Mouse (Mus musculus): ENCODE results near the gene Ier3. TPM values are rescaled to one million over a fixed set of nuclear protein-coding genes. Genes with fewer than 3 reads are reported as not detected.
A peak's percentile ranks its signal among the peaks of the same experiment; 100 is the strongest.

Ier3 gene
- 10 to 100 TPM; 18.7 to 25.9 TPM for total RNA-seq (2021)

DNA sequence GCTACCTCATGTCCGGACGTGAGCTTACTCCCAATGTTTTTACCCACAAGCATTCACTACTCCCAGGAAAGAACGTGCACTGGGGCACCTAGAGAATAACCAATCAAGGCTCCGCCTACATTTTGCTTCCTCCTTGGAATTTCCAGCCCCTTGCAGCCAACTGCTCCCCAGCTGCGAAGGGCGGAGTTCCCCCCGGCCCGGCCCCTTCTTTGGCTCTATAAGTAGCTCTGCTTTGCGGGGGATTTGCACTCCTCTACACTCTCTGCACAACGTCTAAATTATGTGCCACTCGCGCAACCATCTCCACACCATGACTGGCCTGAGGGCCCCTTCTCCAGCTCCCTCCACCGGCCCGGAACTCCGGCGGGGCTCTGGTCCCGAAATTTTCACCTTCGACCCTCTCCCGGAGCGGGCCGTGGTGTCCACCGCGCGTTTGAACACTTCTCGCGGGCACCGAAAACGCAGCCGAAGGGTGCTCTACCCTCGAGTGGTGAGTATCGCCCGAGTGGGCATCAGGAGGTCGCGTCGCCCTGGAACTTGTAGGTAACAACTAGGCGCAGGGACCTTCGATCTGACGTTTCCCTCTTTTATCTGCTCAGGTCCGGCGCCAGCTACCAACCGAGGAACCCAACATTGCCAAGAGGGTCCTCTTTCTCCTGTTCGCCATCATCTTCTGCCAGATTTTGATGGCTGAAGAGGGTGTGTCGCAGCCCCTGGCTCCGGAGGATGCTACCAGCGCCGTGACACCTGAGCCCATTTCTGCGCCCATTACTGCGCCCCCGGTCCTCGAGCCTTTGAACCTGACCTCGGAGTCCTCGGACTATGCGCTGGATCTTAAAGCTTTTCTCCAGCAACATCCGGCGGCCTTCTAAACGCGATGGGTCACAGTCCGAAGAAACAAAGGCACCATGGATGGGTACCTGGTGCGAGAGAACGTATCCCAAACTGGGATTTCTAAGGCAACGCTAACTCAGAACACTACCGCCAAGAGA, at the start of gene Ier3:
TSS of gene Ier3 (plus strand) at position 246 of the 992 bp plus-strand sequence.
- intact Hi-C loops (cut with DNase I): no loop called here
- peak; percentile 89 for DNase-seq

DNA sequence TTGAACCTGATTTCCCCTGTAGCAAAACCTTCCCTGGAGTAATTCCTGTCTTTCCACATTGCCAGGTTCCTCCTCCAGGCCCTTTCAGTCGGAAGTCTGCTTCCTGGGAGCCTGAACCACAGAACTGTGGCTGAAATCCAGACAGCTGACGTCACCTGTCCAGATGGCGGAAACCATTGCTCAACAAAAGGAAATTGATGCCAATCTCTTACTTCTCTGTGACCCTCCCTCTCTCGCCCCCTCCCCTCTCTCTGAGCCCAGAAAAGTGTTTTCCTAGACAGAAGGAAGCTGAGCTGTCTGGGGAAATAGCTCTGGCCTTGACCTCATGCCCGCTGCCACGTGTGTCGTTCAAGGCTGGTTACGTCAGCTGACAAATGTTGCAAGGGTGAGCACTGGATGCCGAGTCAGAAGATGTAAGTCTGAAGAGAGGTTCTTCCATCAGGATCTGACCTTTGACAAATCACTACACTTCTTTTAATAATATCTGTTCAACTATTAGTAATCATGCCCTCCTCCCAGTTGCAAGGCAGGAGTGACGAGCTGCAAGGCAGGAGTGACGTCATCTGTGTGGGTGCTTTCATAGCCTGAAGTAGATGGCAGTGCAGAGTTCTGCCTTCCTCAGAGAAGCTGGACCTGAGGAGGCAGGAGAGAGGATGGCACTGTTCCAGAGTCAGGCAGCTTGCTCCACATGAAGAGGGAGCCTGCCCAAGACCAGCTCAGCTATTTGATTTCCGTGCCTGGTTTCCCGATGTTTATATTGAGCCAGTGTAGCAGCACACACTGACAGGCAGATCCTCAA, 44.5 kb upstream of the Ier3 start:
- DNase-seq: peak; percentile 86 to 90
- intact Hi-C loops (cut with DNase I): no loop called here

DNA sequence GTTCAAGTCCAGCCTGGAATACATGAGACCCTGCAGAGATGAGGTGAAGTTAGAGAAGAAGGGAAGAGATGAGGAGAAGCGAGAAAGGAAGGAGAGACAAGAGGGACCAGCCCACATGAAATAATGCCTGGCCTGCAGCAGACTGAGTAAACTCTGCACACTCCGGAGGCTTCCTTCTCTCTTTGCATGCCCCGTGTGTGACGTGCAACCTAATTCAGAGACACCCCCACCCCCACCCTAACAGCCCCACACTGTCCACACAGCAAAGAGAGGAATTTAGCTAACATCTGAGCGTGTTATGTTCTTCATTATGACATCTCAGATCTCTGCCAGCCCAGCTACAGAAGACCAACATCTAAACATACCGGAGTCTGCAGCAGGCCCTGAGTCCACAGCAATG, 42.5 kb upstream of the Ier3 start:
- DNase-seq: no peak
- intact Hi-C loops (cut with DNase I): no loop called here

DNA sequence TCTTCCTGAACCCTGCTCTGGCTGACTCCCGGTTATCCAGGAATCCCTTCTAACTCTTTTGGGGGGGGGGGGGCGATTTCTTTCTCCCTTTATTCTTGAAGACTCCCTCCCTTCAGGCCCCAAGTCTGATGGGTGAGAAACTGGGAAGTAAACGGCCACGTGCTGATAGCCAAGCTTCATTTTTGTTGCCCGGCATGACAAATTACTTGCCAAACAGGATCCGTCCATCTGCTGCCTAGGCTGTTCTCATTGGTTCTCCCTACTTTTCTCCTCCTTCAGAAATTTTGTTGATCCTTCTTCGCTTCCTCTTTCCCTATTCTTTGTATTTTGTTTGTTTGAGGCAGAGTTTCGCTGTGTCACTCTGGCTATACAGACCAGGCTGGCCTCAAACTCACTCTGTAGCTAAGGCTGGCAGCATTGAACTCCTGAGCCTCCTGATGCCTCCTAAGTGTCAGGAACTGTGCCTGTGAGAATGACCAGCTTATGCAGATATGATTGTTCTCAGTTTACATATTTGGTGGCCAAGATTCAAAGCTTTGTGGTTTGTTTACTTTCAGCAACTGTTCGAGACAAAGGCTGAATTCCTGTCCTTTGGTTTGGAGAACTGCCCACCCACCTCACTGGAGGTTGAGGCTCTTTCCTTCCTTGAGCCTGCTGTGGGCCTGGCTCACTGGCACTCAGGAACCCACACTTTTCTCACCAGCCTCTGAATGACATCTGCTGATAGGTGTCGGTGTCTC, 41.8 kb upstream of the Ier3 start:
- intact Hi-C loops (cut with DNase I): no loop called here
- no peak for DNase-seq

DNA sequence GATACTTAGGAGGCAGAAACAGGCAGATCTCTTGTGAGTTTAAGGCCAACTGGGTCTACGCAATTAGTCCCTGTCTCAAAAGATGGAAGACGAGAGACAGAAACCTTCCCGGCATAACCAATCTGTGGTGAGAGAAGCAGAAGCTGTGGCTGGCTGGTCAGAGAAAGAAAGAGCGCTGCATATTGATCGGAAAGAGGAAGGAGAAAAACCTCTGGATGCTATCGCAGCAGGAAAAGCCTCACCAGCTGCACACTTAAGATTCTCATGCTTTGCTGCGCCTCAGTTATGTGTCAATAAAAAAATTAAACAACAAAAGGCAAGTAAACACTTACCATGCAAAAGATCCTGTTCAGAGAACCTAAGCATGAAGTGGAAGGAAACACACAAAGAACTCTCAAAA, 41.1 kb upstream of the Ier3 start:
- intact Hi-C loops (cut with DNase I): no loop called here
- no peak for DNase-seq

DNA sequence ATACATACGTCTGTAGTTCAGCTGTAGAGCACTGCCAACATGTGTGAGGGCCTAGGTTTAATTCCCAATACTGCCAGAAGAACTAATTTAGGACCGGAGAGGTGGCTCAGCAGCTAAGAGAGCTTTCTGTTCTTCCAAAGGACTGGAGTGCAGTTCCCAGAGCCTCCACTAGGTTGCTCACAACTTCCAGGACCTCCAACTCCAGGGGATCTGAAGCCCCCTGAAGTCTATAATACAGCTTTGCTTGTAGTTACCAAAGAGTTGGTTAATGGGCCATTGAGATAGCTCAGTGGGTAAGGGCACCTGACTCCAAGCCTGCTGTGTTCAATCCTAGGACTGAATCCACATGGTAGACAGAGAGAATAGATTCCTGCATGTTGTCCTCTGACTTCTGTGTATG, 39.1 kb upstream of the Ier3 start:
- no peak for DNase-seq
- intact Hi-C loops (cut with DNase I): no loop called here

DNA sequence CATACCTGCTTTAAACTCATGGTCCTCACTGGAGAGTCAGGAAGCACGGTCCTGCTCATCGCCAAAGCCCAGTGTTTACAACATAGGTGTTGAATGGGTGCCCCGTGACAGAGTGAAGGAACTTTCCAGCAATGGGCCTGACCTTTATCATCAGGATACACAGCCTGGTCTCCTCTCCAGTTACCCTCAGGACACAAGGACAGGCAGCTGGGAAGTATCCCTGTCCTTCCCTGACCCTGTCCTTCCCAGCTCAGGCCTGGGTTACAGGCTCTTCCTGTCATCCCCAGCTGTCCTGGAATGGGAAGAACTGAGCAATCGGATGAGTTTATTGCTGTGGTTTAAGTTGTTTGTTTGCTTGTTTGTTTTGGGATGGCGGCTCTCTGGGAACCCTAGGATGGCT, 38.6 kb upstream of the Ier3 start:
- intact Hi-C loops (cut with DNase I): no loop called here
- no peak for DNase-seq

DNA sequence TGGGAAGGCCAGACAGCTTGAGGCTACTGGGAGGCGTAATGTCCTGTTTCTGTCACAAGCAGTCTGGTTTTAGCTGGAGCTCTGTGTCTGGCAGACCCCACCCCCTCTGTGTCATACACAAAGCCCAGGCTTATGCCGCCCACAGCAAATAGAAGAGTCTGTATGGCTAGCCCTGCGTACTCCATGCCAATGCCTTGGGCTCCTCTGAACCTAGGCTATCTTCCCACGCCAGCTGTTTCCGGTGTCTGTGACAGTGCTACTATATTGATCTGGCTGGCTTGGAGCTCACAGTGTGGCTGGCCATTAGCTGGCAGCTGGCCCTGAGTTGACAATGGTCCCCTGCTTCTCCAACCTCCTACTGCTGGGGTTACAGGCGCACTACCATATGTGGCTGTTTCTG, 37.5 kb upstream of the Ier3 start:
- intact Hi-C loops (cut with DNase I): loop anchor here (2.0 kb wide), 1 partner anchor 29 kb away; no protein-coding TSS in a partner anchor
- DNase-seq: peak in 1 of 2 experiments; percentile 47

DNA sequence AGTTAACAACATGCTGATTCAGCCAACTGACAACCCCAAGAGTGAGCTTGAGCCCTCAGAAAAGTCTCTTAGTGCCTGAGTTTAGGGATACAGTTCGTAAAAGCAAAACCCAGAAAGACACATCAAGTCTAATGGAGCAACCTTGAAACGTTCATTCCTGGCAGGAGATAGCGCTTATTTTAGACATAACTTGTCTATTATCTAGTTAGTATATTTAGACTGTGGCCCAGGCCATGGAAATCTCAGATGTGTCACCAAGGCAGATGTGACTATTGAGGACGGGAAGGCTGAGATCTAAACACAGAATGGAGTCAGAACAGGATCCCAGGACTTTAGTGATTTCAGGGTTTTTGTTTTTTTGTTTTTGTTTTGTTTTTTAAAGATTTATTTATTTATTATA, 36.3 kb upstream of the Ier3 start:
- intact Hi-C loops (cut with DNase I): loop anchor here (2.0 kb wide), 1 partner anchor 28 kb away; no protein-coding TSS in a partner anchor
- DNase-seq: peak in 1 of 2 experiments; percentile 49

DNA sequence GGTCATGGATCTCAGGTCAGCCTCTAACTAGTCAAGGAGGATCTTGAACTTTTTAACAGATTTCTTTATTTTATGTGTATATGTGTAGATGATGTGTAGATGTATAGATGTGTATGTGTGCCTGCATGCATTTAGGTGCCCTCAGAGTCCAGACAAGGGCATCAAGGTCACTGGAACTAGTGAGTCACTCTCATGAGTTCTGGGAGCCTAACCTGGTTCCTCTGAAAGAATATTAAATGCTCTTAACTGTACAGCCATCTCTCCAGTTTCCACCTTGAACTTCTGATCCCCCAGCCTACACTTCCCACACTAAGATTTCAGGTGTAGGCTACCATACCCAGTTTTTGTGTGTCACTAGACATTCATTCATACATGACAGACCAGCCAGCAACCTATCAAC, 34.0 kb upstream of the Ier3 start:
- DNase-seq: no peak
- intact Hi-C loops (cut with DNase I): no loop called here

DNA sequence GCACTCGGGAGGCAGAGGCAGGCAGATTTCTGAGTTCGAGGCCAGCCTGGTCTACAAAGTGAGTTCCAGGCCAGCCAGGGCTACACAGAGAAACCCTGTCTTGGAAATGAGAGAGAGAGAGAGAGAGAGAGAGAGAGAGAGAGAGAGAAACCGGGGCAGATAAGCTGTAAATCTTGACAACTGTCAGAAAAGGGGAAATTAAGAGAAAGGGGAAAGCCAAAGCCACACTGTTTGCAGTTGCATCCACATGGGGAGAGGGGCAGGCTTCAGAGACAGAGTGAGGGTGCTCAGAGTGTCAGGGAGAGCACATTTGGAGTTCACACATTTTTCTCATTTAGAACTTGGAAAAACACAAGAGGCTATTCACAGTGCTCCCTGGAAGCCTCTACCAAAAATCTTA, 33.5 kb upstream of the Ier3 start:
- no peak for DNase-seq
- intact Hi-C loops (cut with DNase I): no loop called here

DNA sequence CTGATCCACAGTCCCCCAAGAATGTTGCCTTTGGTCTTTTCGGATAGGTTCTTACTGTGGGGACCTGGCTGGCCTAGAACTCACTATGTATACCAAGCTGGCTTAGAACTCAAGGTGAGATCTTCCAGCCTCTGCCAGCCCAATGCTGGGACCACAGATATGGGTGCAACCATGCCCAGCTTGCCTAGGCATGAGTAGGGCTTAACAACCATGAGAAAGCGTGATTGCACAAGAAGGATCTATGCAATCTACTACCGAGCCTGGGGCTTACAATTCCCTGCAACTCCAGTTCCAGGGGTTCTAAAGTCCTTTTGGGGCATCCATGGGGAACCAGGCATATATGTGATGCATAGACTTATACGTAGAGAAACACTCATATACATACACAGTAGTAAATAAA, 30.6 kb upstream of the Ier3 start:
- DNase-seq: no peak
- intact Hi-C loops (cut with DNase I): no loop called here

DNA sequence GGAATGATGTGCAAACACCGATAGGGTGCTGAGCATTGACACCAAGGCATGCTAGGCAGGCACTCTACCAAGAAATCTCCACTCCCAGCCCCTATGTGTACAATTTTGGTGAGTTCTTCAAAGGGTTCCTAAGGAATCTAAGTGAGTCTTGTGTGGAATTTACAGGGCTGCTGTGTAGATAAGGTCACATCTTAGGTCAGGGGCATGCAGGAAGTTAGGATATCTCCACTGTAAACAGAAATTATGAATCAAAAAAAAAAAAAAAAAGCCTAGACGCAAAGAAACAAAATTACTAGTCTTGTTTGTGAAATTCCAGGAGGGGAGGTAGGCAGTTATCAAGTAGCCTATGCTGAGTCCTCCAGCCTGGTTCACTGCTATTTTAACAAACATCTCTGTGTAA, 28.6 kb upstream of the Ier3 start:
- intact Hi-C loops (cut with DNase I): no loop called here
- no peak for DNase-seq

DNA sequence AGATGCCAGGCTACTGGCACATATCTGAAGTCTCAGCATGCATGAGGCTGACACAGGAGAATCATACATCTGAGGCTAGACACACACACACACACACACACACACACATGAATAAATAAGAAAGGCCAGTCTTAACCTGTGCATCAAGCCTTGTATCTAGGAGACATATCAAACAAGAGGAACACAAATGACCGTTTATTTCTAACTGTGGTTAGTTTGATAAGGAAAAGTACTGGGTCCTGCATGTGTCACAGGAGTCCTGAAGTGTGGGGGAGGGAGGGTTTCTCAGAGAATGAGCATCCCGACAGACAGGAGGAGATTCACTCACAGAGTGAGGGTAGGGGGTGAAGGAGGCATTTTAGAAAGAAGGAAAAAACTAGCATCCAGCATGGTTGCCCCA, 26.4 kb upstream of the Ier3 start:
- intact Hi-C loops (cut with DNase I): no loop called here
- DNase-seq: no peak

DNA sequence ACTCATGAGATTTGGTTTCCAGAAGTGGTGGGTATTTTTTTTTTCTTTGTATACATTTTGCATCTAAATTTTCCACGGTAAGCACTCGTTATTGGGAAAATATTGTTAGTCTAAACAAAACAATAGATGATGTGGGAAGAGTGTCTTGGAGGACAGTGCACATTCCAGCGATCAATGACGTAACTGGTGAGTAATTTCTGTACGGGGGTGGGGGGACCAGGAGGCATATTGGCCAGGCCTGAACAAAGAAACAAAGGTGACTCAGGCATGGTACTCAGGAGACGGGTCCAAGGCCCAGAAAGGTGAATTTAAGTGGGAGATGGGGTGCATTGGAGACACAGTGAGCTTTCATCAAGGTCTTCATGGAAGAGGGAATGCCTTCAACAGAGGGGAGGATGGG, 25.8 kb upstream of the Ier3 start:
- intact Hi-C loops (cut with DNase I): no loop called here
- DNase-seq: no peak

DNA sequence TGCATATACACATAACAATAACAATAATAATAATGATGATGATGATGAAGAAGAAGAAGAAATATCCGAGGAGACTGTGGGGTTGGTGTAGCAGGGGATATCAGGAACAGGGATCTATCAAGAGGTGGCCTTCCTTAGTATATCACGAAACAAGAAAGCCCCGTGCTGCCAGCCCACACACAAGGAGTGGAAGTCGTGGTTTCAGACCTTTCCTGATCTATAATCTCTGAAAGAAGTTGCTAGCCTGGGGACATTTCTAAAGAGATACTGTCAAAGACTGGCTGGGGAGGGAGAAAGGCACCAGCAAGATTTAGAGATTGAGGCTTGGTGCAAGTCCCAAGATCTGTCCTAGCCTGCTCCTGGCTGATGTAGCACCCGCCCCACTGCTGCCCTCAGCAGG, 24.6 kb upstream of the Ier3 start:
- intact Hi-C loops (cut with DNase I): no loop called here
- no peak for DNase-seq

DNA sequence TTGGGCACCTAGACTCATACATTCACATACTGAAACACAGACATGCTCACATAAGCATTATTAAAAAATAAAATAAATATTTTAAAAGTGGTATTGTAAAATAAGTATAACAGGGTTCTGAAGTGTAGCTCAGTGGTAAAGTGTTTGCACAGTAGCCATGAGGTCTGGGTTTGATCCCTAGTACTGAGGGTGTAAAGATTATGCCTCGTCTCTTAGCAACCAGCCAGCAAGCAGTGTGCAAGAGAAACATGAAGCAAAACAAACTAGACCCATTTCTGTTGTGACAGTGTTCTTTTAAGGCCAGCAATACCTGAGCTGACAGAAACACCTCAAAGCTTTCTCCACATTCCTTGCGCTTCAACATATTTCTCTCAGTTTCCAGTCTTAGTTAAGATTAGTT, 20.6 kb upstream of the Ier3 start:
- intact Hi-C loops (cut with DNase I): no loop called here

DNA sequence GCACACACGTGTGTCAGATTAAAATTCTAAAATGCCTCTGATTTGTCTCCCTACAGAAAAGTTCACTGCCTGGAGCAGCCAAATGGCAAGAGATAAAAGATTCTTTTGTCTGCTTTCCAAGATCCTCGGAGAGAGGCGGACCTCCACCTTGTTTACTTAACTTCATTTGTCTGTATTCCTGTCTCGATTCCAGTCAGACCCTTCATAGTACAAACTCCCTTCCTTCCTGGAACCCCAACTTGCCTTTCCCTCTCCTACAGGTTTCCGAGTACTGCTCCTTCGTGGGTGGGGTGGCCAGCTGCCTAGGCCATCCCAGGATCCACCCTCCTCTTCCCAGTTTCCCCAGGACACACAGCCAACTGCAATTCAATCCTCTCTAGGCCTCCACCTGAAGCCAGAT, 18.5 kb upstream of the Ier3 start:
- DNase-seq: no peak

More for the DNA sequence above, 20.6 kb upstream of the Ier3 start:
- DNase-seq: no peak

DNA sequence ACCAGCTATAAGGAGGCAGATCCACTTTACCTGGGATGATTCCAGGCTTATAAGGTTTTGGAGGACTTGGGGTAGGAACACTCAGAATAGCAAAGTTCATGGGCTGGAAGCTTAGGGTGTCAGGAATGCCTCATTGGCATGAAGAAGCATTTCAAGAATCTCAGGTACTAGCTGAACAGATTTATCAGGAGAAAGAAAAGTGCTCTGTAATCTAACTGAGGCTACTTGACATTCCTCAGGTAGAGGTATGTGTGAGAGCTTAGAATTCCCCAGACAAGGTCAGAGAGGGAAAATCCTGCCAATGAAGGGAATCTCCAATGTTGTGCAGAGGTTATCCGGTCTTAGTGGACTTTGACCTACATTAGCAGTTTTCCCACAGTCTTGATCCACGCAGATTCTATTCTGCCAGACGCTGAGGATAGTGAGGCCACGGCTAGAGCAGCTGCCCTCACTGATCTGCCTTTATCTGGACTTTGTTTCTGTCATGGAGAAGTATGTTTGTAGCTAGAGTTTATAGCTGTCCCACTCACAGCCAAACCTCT, 17.6 kb upstream of the Ier3 start:
- DNase-seq: no peak
- intact Hi-C loops (cut with DNase I): no loop called here

More for the DNA sequence above, 18.5 kb upstream of the Ier3 start:
- intact Hi-C loops (cut with DNase I): no loop called here

DNA sequence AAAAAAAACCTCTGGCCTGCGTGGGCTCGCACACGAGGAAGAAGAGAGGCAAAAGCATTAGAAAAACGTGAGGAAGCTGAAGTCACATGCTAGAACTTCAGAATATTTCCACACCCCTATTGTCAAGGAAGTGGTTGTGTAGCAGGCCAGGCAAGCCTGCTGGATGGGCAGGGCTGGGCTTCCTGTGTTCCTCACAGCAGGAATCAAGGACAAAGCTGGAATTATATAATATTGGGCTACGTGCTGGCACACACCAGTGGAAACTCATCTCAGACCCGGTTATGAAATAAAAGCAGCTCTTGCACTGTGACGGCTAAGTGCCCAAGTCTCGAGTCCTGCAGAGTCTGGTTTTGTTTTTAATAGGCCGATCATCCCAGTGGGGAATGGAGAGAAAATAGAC, 13.4 kb upstream of the Ier3 start:
- intact Hi-C loops (cut with DNase I): no loop called here
- DNase-seq: peak; percentile 63 to 65

DNA sequence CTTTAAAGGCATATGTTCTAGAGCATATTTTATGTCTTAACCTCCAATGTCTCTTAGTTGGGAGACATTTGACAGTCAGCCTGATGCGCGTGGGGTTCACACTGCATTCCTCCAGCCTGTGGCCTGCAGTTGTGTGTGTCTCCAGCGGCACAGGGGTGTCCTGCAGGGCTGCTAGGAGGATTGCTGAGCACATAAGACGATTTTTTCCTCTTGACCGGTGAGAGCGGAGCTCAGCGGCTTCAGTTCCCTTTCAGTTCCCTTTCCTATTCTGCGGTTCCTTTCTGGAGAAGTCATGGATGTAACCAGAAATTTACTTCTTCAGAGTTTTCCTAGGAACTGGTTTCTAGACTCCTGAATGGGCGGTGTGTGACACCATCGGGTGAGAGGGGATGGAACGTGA, 12.1 kb upstream of the Ier3 start:
- intact Hi-C loops (cut with DNase I): no loop called here
- DNase-seq: no peak

Data from heart, postnatal 10 days (tissue).